Mouse (Mus musculus): Measurements from ENCODE around the gene Scml4.

Scml4 gene

GRCm38 (mm10) chr10:42897632-42898031 is 37.5 kb downstream of the Scml4 start:
- DNase-seq (ENCODE audit: low read depth, low spot score), result no peak

GRCm38 (mm10) chr10:42901361-42901760 is 41.2 kb downstream of the Scml4 start:
- DNase-seq (ENCODE audit: low read depth, low spot score), result no peak

GRCm38 (mm10) chr10:42903054-42903453 is 42.9 kb downstream of the Scml4 start:
- DNase-seq (ENCODE audit: low read depth, low spot score), result no peak

GRCm38 (mm10) chr10:42908562-42908961 is 48.4 kb downstream of the Scml4 start:
- DNase-seq (ENCODE audit: low read depth, low spot score), result no peak

- no peak for DNase-seq (ENCODE audit: low read depth, low spot score)
Observed at GRCm38 (mm10) chr10:42910567-42910966, 50.4 kb downstream of the Scml4 start.

GRCm38 (mm10) chr10:42912056-42912455 is 51.9 kb downstream of the Scml4 start:
- DNase-seq (ENCODE audit: low read depth, low spot score), result no peak

- DNase-seq (ENCODE audit: low read depth, low spot score), result no peak
Observed at GRCm38 (mm10) chr10:42913196-42913595, 53.0 kb downstream of the Scml4 start.

- DNase-seq (ENCODE audit: low read depth, low spot score), result no peak
Observed at GRCm38 (mm10) chr10:42914146-42914545, 54.0 kb downstream of the Scml4 start.

GRCm38 (mm10) chr10:42917355-42917754 is 57.2 kb downstream of the Scml4 start:
- no peak for DNase-seq (ENCODE audit: low read depth, low spot score)

- DNase-seq (ENCODE audit: low read depth, low spot score), result no peak
Observed at GRCm38 (mm10) chr10:42919786-42920185, 59.6 kb downstream of the Scml4 start.

GRCm38 (mm10) chr10:42925103-42925866 is 65.1 kb downstream of the Scml4 start:
- no peak for DNase-seq (ENCODE audit: low read depth, low spot score)

- DNase-seq (ENCODE audit: low read depth, low spot score), result no peak
Observed at GRCm38 (mm10) chr10:42930121-42930650, 70.0 kb downstream of the Scml4 start.

GRCm38 (mm10) chr10:42932862-42933480 is 72.8 kb downstream of the Scml4 start:
- no peak for DNase-seq (ENCODE audit: low read depth, low spot score)

- no peak for DNase-seq (ENCODE audit: low read depth, low spot score)
Observed at GRCm38 (mm10) chr10:42934672-42935071, 74.5 kb downstream of the Scml4 start.

- DNase-seq (ENCODE audit: low read depth, low spot score), result no peak
Observed at GRCm38 (mm10) chr10:42936205-42936604, 76.0 kb downstream of the Scml4 start.

- no peak for DNase-seq (ENCODE audit: low read depth, low spot score)
Observed at GRCm38 (mm10) chr10:42938361-42938760, 78.2 kb downstream of the Scml4 start.

GRCm38 (mm10) chr10:42939691-42940090 is 79.5 kb downstream of the Scml4 start:
- DNase-seq (ENCODE audit: low read depth, low spot score), result no peak

GRCm38 (mm10) chr10:42940193-42941050 is 80.3 kb downstream of the Scml4 start:
- DNase-seq (ENCODE audit: low read depth, low spot score), result no peak

- DNase-seq (ENCODE audit: low read depth, low spot score), result no peak
Observed at GRCm38 (mm10) chr10:42941278-42941677, 81.1 kb downstream of the Scml4 start.

- DNase-seq (ENCODE audit: low read depth, low spot score), result peak; percentile 84
Observed at GRCm38 (mm10) chr10:42941697-42942221, 81.6 kb downstream of the Scml4 start.

- no peak for DNase-seq (ENCODE audit: low read depth, low spot score)
Observed at GRCm38 (mm10) chr10:42942300-42942699, 82.1 kb downstream of the Scml4 start.

GRCm38 (mm10) chr10:42945316-42945715 is 85.1 kb downstream of the Scml4 start:
- no peak for DNase-seq (ENCODE audit: low read depth, low spot score)

Measured in mesoderm, embryonic 11.5 days (tissue).